11 mouse cellular contexts compared by ENCODE assay signal in the genomic region with DNA sequence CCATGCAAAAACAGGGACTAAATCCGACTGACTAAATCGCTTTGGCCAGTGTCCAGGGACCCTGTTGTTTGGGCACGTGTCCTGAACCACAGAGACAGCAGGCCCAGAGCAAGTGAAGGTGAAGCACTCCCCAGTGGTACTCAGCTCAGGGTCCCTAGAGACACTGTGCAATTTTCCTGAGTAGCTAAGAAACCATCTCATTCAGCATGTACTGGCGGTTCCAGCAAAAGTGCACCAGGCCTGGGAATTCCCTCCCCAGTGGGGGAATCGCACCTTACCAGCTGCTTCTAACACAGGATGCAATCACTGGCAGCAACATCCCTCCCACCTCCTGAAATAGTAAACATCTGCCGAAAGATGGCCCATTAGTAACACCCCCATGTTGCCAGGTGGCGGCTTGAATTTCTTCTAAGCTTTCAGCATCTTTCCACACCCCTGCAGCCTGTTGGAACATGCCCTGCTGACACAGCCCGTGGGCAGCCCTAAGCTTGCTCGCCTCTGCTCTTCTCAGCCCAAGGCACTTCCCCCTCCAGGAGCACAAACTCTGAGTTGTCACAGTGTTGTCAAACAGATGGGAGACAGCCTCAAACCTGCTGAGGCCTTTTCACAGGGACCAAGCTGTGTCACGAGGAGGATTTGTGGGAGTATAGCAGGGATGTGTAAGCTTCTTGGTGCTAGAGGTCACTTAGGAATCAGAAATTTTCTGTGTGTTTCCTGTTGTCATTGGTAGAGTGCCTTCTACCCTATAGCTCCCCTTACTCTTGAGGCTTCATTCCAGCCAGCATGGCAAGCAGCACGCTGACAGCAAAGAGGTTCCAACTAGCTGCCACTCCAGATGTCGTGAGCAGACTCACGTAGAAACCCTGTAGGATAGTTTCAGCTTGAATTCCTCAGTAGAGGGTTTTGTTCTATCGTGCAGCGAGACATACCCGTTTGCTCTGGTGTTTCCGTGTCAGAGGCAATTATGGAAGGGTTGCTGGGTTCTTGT.
A peak's percentile ranks its signal among the peaks of the same experiment; 100 is the strongest.
DNase-seq lines count a peak whose midpoint lies in the region; ATAC-seq and TF ChIP-seq lines count a peak whose summit lies in the region.
"Had no signal": no experiment of that assay in that cellular context is flagged by ENCODE, and none has a peak within 500 bp of the region (broad histone marks: within the 10 kb centered on the region; RNA-seq: fewer than 3 reads in every experiment).

No protein-coding gene starts in this region.

- TF ChIP-seq CTCF in forebrain, postnatal 0 days (IDR thresholded peaks at IDR 0.05; ENCODE audit: low read depth), result no peak

- WGBS in forebrain, postnatal 0 days, result 40% methylated on average over 17 of the region's 17 CpGs
- WGBS in forebrain, embryonic 13.5 days, result 54% methylated on average over 17 of the region's 17 CpGs

- H3K4me3 ChIP-seq in forebrain, postnatal 0 days (ENCODE audit: low read depth, low read length), result no peak overlapping the region
- H3K4me3 ChIP-seq in forebrain, embryonic 13.5 days, result no peak overlapping the region
- H3K4me3 ChIP-seq: liver, embryonic 13.5 days; midbrain, embryonic 12.5 days had no signal

- H3K36me3 ChIP-seq in forebrain, postnatal 0 days (ENCODE audit: insufficient read depth), result no peaks in the 10 kb centered on the region
- H3K36me3 ChIP-seq in forebrain, embryonic 13.5 days (ENCODE audit: poor library complexity, severe bottlenecking), result no peaks in the 10 kb centered on the region
- H3K36me3 ChIP-seq: liver, embryonic 13.5 days; midbrain, embryonic 12.5 days had no signal

- peaks cover 8% of the 10 kb centered on the region; the same call in 1 of the 2 replicates for H3K4me1 ChIP-seq in forebrain, postnatal 0 days (ENCODE audit: insufficient read depth)
- H3K4me1 ChIP-seq in forebrain, embryonic 13.5 days, result peaks cover 23% of the 10 kb centered on the region
- H3K4me1 ChIP-seq: liver, embryonic 13.5 days had no signal

- no peak overlapping the region for H3K27ac ChIP-seq in forebrain, postnatal 0 days (ENCODE audit: low read depth, low read length)
- H3K27ac ChIP-seq in forebrain, embryonic 13.5 days, result no peak overlapping the region
- H3K27ac ChIP-seq: liver, embryonic 13.5 days; midbrain, embryonic 12.5 days had no signal

- H3K9ac ChIP-seq in forebrain, postnatal 0 days, result no peak overlapping the region
- no peak overlapping the region for H3K9ac ChIP-seq in forebrain, embryonic 13.5 days
- H3K9ac ChIP-seq: liver, embryonic 13.5 days; midbrain, embryonic 12.5 days had no signal

- H3K4me2 ChIP-seq in forebrain, postnatal 0 days (ENCODE audit: low read depth), result no peak overlapping the region
- H3K4me2 ChIP-seq in forebrain, embryonic 13.5 days, result no peak overlapping the region
- H3K4me2 ChIP-seq: liver, embryonic 13.5 days; midbrain, embryonic 12.5 days had no signal

- peak; percentile 47 for ATAC-seq in forebrain, postnatal 0 days
- ATAC-seq in forebrain, embryonic 13.5 days, result no peak

- no peaks in the 10 kb centered on the region for H3K9me3 ChIP-seq in forebrain, postnatal 0 days (ENCODE audit: low read length)
- H3K9me3 ChIP-seq in forebrain, embryonic 13.5 days (replicated peaks), result no peaks in the 10 kb centered on the region
- H3K9me3 ChIP-seq: liver, embryonic 13.5 days; midbrain, embryonic 12.5 days had no signal

- no peak for DNase-seq in forebrain, postnatal 0 days
- peak; percentile 67 for DNase-seq in right cerebral cortex, adult 18-20 months
- no peak for DNase-seq in right cerebral cortex, postnatal 4 days
- peak; percentile 38 to 70 for DNase-seq in left cerebral cortex, postnatal 25 days (ENCODE audit: low spot score in 2 of 2)
- DNase-seq in telencephalon, adult 2 months (ENCODE audit: low read depth, low spot score), result peak; percentile 65
- no peak for DNase-seq in adrenal gland, postnatal 14 days
- DNase-seq in layer of hippocampus, postnatal 10 days (ENCODE audit: low spot score in 2 of 2), result no peak
- DNase-seq: B cell, adult 2 months; liver, embryonic 13.5 days had no signal

- intact Hi-C loops in left cerebral cortex, postnatal 25 days (cut with DNase I), result loop anchor here (5.0 kb wide), 1 partner anchor 108 kb away; no protein-coding TSS in a partner anchor

- no peaks in the 10 kb centered on the region for H3K27me3 ChIP-seq in forebrain, postnatal 0 days (ENCODE audit: insufficient read depth, low read length)
- H3K27me3 ChIP-seq in forebrain, embryonic 13.5 days, result no peaks in the 10 kb centered on the region
- H3K27me3 ChIP-seq: liver, embryonic 13.5 days; midbrain, embryonic 12.5 days had no signal

Comparison
In these comparisons a context has a peak if more than half of its experiments do, and no peak if none do; other contexts are left out.
1. DNase-seq: peak in right cerebral cortex, adult 18-20 months (single experiment), left cerebral cortex, postnatal 25 days (2 of 2) and telencephalon, adult 2 months (single experiment); none in forebrain, postnatal 0 days (single experiment), right cerebral cortex, postnatal 4 days (single experiment), adrenal gland, postnatal 14 days (single experiment) and layer of hippocampus, postnatal 10 days (0 of 2).